Mouse (Mus musculus) limb, embryonic 12.5 days (tissue): ENCODE measurements around the gene Cpm. TPM values are rescaled to one million over a fixed set of nuclear protein-coding genes. Genes with fewer than 3 reads are reported as not detected.

ENCODE experiments used
- ATAC-seq: fragments of 200-750 bp; cut with Nextera tagmentation; 2 replicates; pipeline ENCODE4 v1.8.0; 2017; ENCODE audit warnings: low read depth, moderate TSS enrichment; ENCODE audit not compliant: insufficient number of reproducible peaks, insufficient read depth, low FRiP score, low TSS enrichment
- H3K27ac ChIP-seq: fragments of 300-500 bp; sonication (generic); 2 replicates; pipeline ENCODE4 v1.5.1; 2016; ENCODE audit warnings: mild to moderate bottlenecking, moderate library complexity
- H3K27me3 ChIP-seq: fragments of 300-500 bp; sonication (generic); 2 replicates; pipeline ENCODE4 v1.6.1; 2016; ENCODE audit warnings: mild to moderate bottlenecking, moderate library complexity
- H3K36me3 ChIP-seq: fragments of 300-500 bp; sonication (generic); 2 replicates; pipeline ENCODE4 v1.6.1; 2016; ENCODE audit warnings: mild to moderate bottlenecking, moderate library complexity
- H3K4me1 ChIP-seq: fragments of 300-500 bp; sonication (generic); replicated peaks from 2 replicates; pipeline ENCODE4 v1.6.1; 2016
- H3K4me2 ChIP-seq: fragments of 300-500 bp; sonication (generic); 2 replicates; pipeline ENCODE4 v1.6.1; 2016; ENCODE audit warnings: mild to moderate bottlenecking, moderate library complexity
- H3K4me3 ChIP-seq: fragments of 300-500 bp; sonication (generic); replicated peaks from 2 replicates; pipeline ENCODE4 v1.5.1; 2016; ENCODE audit warnings: mild to moderate bottlenecking
- H3K9ac ChIP-seq: fragments of 300-500 bp; sonication (generic); replicated peaks from 2 replicates; pipeline ENCODE4 v1.6.1; 2016; ENCODE audit warnings: mild to moderate bottlenecking, moderate library complexity
- H3K9me3 ChIP-seq: fragments of 300-500 bp; sonication (generic); 2 replicates; pipeline ENCODE4 v1.6.1; 2016; ENCODE audit warnings: mild to moderate bottlenecking, moderate library complexity
- WGBS: fragments of 180-500 bp; shearing (Covaris S2); methylation state at CpG from one replicate; pipeline ENCODE4 v1.1.7; 2016; 5-methylcytosine and 5-hydroxymethylcytosine counted together
- polyA plus RNA-seq: library from polyadenylated mRNA; unstranded; fragments of >200 nt; fragmentation: Nextera tagmentation; extraction: Ambion mirVana; gene quantifications from 2 replicates; pipeline ENCODE4 v1.2.1, GENCODE M21; 2016

Cpm gene
- polyA plus RNA-seq, 1 experiment from 2014 or later = 30.0 TPM

DNA sequence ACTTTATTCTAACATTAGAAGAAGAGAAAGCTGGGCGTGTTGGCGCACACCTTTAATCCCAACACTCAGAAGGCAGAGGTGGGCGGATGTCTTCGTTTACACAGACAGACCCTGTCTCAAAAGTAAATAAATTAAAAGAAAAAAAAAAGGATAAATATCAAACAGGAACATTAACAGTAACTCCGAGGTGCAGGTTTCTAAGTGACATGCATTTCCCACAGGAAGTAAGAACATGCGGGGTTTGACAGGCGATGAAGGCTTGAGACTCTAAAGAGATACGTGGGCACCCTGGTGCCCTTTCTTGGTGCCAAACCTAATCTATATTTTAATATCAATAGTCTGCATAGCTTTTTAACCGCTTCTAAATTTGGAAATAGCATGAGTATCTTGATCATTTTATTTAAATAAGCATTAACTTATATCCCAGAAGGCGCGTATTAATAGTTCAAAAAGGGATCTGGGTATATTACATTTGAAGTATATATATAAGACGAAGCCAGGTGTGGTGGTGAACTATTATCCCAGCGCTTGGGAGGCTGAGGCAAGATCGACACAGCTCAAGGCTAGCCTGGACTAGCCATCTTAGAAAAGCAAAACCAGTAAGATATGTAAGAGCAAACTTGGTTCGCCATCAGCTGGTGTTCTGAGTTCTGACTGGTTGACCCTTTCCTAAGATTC is 56.0 kb downstream of the Cpm start:
- no peaks in the 10 kb centered on the region for H3K27me3 ChIP-seq
- H3K27ac ChIP-seq = no peak overlapping the region
- H3K4me3 ChIP-seq = no peak overlapping the region
- peaks cover 44% of the 10 kb centered on the region for H3K36me3 ChIP-seq
- H3K4me2 ChIP-seq = no peak overlapping the region
- H3K4me1 ChIP-seq = 0 out of 2 replicates have a peak, but pooled peaks cover 4% of the 10 kb centered on the region
- no peak for ATAC-seq
- WGBS = 92% methylated on average over 15 of the region's 15 CpGs
- no peaks in the 10 kb centered on the region for H3K9me3 ChIP-seq
- H3K9ac ChIP-seq = no peak overlapping the region

- H3K27ac ChIP-seq = no peak overlapping the region
- WGBS = 92% methylated on average over 13 of the region's 13 CpGs
- H3K4me2 ChIP-seq = no peak overlapping the region
- 0 out of 2 replicates have a peak, but pooled peaks cover 4% of the 10 kb centered on the region for H3K4me1 ChIP-seq
- H3K9ac ChIP-seq = no peak overlapping the region
- H3K4me3 ChIP-seq = no peak overlapping the region
- no peaks in the 10 kb centered on the region for H3K27me3 ChIP-seq
- no peaks in the 10 kb centered on the region for H3K9me3 ChIP-seq
- peaks cover 51% of the 10 kb centered on the region for H3K36me3 ChIP-seq
- no peak for ATAC-seq
Measured at GRCm38 (mm10) chr10:117685849-117686591, 56.7 kb downstream of the Cpm start.

DNA sequence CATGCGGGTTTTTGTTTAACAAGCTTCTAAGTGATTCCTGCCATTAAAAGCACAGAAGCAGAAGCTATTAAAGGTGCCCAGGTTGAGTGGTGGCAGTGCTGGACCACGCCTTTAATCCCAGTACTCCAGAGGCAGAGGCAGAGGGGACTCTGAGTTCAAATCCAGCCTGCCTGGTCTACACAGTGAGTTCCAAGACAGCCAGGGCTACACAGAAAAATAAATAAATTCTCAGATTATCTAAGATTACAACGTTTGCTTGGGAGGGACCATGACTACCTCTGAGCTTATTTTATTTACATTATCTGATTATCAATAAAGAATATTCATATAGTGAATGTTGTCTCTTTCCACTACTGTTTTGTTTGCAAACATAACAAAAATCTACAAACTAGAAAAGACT is 57.7 kb downstream of the Cpm start:
- no peak overlapping the region for H3K4me3 ChIP-seq
- no peak for ATAC-seq
- H3K4me1 ChIP-seq = 0 out of 2 replicates have a peak, but pooled peaks cover 4% of the 10 kb centered on the region
- no peak overlapping the region for H3K4me2 ChIP-seq
- H3K36me3 ChIP-seq = peaks cover 60% of the 10 kb centered on the region
- 75% methylated on average over 3 of the region's 3 CpGs for whole genome bisulfite sequencing
- H3K27me3 ChIP-seq = no peaks in the 10 kb centered on the region
- H3K9me3 ChIP-seq = no peaks in the 10 kb centered on the region
- H3K27ac ChIP-seq = no peak overlapping the region
- H3K9ac ChIP-seq = no peak overlapping the region

GRCm38 (mm10) chr10:117687577-117687976 is 58.3 kb downstream of the Cpm start:
- Histone ChIP-seq H3K27ac (no peak overlapping the region), H3K27me3 (no peaks in the 10 kb centered on the region), H3K9ac (no peak overlapping the region), H3K4me3 (no peak overlapping the region), H3K36me3 (peaks cover 66% of the 10 kb centered on the region), H3K9me3 (no peaks in the 10 kb centered on the region), H3K4me1 (0 out of 2 replicates have a peak, but pooled peaks cover 4% of the 10 kb centered on the region), H3K4me2 (no peak overlapping the region)
- no peak for ATAC-seq
- 84% methylated on average over 7 of the region's 7 CpGs for WGBS

DNA sequence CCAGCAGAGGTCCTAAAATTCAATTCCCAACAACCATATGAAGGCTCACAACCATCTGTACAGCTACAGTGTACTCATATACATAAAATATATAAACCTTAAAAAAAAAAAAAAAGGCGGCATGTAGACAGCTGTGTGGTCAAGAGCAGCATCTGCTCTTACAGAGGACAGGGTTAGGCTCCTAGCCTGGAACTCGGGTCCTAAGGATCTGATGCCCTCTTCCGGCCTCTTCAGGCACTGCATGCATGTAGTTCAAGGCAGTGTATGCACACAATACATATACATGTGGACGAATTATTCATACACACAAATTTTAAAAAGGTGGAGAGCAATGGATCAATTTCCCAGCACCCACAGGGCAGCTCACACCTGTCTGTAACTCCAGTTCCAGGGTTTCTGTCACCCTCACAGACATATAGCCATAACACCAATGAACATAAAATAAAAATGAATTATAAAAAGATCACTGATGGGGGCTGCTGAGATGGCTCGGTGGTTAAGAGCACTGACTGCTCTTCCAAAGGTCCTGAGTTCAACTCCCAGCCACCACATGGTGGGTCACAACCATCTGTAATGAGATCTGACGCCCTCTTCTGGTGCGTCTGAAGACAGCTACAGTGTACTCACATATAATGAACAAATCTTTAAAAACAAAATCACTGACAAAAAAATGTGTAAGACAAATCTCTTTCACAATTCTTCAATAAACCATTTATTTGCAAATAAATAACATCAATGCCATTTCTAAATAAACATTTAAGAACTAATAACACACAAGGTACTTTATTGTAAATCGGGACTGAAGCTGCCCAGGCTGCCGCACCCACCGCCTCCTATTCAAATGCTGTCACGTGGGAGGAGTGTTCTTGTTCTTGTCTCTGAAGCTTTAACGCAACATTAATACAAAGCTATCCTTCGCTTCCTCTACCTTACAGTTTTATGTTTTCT is 59.2 kb downstream of the Cpm start:
- no peak overlapping the region for H3K4me3 ChIP-seq
- no peak overlapping the region for H3K27ac ChIP-seq
- no peaks in the 10 kb centered on the region for H3K9me3 ChIP-seq
- H3K9ac ChIP-seq = no peak overlapping the region
- H3K4me1 ChIP-seq = 0 out of 2 replicates have a peak, but pooled peaks cover under 1% of the 10 kb centered on the region
- H3K36me3 ChIP-seq = peaks cover 72% of the 10 kb centered on the region
- ATAC-seq = no peak
- 86% methylated on average over 13 of the region's 13 CpGs for WGBS
- no peak overlapping the region for H3K4me2 ChIP-seq
- H3K27me3 ChIP-seq = no peaks in the 10 kb centered on the region

DNA sequence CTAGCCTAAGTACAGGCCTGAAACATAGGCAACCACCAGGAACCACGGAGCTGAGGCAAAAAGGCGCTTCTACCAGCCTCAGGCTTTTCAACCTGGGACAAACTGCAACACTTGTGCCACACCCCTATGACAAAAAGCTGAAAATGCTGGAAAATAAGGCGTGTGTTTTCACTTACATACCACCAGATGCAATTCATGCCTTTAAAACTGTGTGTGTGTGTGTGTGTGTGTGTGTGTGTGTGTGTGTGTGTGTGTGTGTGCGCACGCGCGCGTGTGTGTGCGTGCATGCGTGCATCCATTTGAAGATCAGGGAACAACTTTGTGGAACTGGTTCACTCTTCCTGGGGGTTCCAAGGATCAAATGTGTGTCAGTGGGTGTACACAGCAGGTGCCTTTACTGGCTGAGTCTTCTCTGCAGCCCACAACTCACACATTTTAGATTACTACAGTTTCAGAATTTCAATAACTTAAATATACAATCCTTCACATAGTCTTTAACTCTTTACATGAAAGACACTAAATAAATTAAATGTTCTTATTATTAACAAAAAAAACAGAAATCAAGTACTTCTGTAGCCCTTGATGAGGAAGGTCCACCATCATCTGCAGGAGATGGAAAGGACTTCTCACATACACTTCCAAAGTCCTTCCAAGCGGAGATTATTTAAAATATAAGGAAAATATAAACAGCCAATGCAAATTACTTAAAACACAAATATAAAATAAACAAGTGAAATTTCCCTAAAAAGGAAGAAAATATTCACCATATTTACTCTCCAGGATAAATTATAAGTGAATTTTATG is 60.2 kb downstream of the Cpm start:
- Histone ChIP-seq H3K27ac (no peak overlapping the region), H3K36me3 (peaks cover 72% of the 10 kb centered on the region), H3K9ac (no peak overlapping the region), H3K27me3 (no peaks in the 10 kb centered on the region), H3K4me1 (no peaks in the 10 kb centered on the region), H3K4me2 (no peak overlapping the region), H3K9me3 (no peaks in the 10 kb centered on the region), H3K4me3 (no peak overlapping the region)
- 95% methylated on average over 11 of the region's 11 CpGs for WGBS
- ATAC-seq = no peak

DNA sequence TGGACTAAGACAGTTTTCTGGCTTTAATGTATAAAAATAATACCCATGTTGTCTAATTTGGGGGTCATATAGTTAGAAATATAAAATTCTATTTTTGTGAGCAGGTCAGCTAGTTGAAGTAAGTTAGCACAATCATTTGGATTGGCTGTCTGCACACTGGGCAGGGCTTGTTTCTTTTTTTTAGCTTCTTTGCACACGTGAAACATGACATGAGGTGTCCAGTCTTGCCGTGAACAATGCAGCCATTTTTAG is 60.7 kb downstream of the Cpm start:
- no peaks in the 10 kb centered on the region for H3K9me3 ChIP-seq
- peaks cover 74% of the 10 kb centered on the region for H3K36me3 ChIP-seq
- no peak for ATAC-seq
- no peak overlapping the region for H3K4me2 ChIP-seq
- H3K27ac ChIP-seq = no peak overlapping the region
- H3K9ac ChIP-seq = no peak overlapping the region
- no peak overlapping the region for H3K4me3 ChIP-seq
- 96% methylated on average over 2 of the region's 2 CpGs for WGBS
- H3K27me3 ChIP-seq = no peaks in the 10 kb centered on the region
- no peaks in the 10 kb centered on the region for H3K4me1 ChIP-seq

DNA sequence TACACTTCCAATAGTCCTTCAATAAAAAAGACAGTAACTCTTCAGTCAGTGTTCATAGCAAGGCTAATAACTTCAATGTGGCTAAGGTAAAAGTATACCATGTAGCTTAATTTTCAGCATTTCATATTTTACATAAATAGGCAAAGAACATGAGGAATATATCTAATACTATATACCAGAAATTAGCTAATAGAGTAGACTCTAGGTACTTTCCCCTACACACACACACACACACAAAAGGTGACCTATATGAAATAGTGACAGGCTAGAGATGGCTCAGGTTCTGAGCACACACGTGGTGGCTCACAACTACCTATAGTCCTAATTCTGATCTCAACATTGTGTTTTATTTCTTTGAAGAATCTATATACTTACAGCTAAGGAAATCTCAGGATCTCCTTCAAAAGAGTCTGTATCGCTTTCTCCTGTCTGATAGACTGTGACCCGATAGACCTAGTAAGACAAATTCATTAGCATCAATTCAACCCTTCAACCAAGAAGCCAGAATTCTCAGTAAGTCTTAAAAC is 61.5 kb downstream of the Cpm start:
- Histone ChIP-seq H3K36me3 (peaks cover 82% of the 10 kb centered on the region), H3K27me3 (no peaks in the 10 kb centered on the region), H3K4me2 (no peak overlapping the region), H3K4me3 (no peak overlapping the region), H3K27ac (no peak overlapping the region), H3K9me3 (no peaks in the 10 kb centered on the region), H3K4me1 (no peaks in the 10 kb centered on the region), H3K9ac (no peak overlapping the region)
- WGBS = 98% methylated on average over 3 of the region's 3 CpGs
- no peak for ATAC-seq

DNA sequence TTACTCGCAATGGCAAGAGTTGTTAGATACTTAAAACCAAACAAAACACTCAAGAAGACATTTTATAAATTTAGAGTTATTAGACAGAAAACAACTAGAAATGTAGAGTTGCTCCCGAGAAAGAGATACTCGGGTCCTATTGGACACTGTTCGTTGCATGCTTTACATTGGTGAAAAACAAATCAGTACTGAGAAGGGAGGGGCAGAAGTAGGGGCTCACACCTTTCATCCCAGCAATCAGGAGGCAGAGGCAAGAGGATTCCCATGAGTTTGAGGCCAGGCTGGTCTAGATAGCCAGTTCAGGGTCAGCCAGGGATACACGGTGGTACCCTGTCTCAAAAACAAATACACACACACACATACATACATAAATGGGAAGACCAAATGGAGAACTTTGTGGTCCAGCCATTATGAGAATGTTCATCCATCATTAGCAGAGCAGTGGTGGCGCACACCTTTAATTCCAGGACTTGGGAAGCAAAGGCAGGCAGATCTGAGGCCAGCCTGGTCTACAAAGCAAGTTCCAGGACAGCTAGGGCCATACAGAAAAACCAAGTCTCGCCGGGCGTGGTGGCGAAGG is 62.2 kb downstream of the Cpm start:
- H3K4me3 ChIP-seq = no peak overlapping the region
- H3K9ac ChIP-seq = no peak overlapping the region
- H3K27ac ChIP-seq = no peak overlapping the region
- no peaks in the 10 kb centered on the region for H3K9me3 ChIP-seq
- H3K27me3 ChIP-seq = no peaks in the 10 kb centered on the region
- H3K4me2 ChIP-seq = no peak overlapping the region
- 92% methylated on average over 10 of the region's 10 CpGs for WGBS
- no peaks in the 10 kb centered on the region for H3K4me1 ChIP-seq
- ATAC-seq = no peak
- peaks cover 89% of the 10 kb centered on the region for H3K36me3 ChIP-seq

GRCm38 (mm10) chr10:117692173-117692572 is 62.9 kb downstream of the Cpm start:
- peaks cover 92% of the 10 kb centered on the region for H3K36me3 ChIP-seq
- H3K4me2 ChIP-seq = no peak overlapping the region
- H3K4me1 ChIP-seq = no peaks in the 10 kb centered on the region
- no peak overlapping the region for H3K9ac ChIP-seq
- no peak overlapping the region for H3K27ac ChIP-seq
- H3K9me3 ChIP-seq = no peaks in the 10 kb centered on the region
- H3K4me3 ChIP-seq = no peak overlapping the region
- ATAC-seq = no peak
- no peaks in the 10 kb centered on the region for H3K27me3 ChIP-seq
